ENCODE assay signal across 9 mouse cellular contexts in genomic region chr16:91861784-91862371, GRCm38 (mm10).
DNase-seq lines count a peak whose midpoint lies in the region; ATAC-seq and TF ChIP-seq lines count a peak whose summit lies in the region.
"Had no signal": no experiment of that assay in that cellular context is flagged by ENCODE, and none has a peak within 500 bp of the region (broad histone marks: within the 10 kb centered on the region; RNA-seq: fewer than 3 reads in every experiment).

No protein-coding gene starts in this region.

- no peak overlapping the region for H3K4me2 ChIP-seq in forebrain, embryonic 15.5 days (replicated peaks)
- no peak overlapping the region for H3K4me2 ChIP-seq in forebrain, embryonic 11.5 days (ENCODE audit: low read depth, low read length, severe bottlenecking)
- no peak overlapping the region for H3K4me2 ChIP-seq in hindbrain, embryonic 13.5 days
- no peak overlapping the region for H3K4me2 ChIP-seq in lung, postnatal 0 days (replicated peaks; ENCODE audit: low read depth, low read length)

- no peak for TF ChIP-seq EP300 in lung, postnatal 0 days (IDR thresholded peaks at IDR 0.05)

- ATAC-seq in forebrain, embryonic 15.5 days (replicated peaks), result no peak
- no peak for ATAC-seq in forebrain, embryonic 11.5 days (replicated peaks; ENCODE audit: low FRiP score)
- ATAC-seq in hindbrain, embryonic 13.5 days (ENCODE audit: low FRiP score), result no peak
- ATAC-seq in lung, postnatal 0 days, result peak; percentile 58

- WGBS in forebrain, embryonic 15.5 days, result 82% methylated on average over 6 of the region's 6 CpGs
- 71% methylated on average over 6 of the region's 6 CpGs for WGBS in forebrain, embryonic 11.5 days
- 81% methylated on average over 6 of the region's 6 CpGs for WGBS in hindbrain, embryonic 13.5 days
- WGBS in lung, postnatal 0 days, result 50% methylated on average over 6 of the region's 6 CpGs

- H3K4me3 ChIP-seq in forebrain, embryonic 15.5 days, result no peak overlapping the region
- no peak overlapping the region for H3K4me3 ChIP-seq in forebrain, embryonic 11.5 days (ENCODE audit: low read depth, low read length)
- no peak overlapping the region for H3K4me3 ChIP-seq in hindbrain, embryonic 13.5 days
- no peak overlapping the region for H3K4me3 ChIP-seq in lung, postnatal 0 days (ENCODE audit: low read depth, low read length)

- H3K4me1 ChIP-seq in forebrain, embryonic 15.5 days, result peaks cover 8% of the 10 kb centered on the region; the same call in 1 of the 2 replicates
- no peaks in the 10 kb centered on the region for H3K4me1 ChIP-seq in forebrain, embryonic 11.5 days (replicated peaks; ENCODE audit: control insufficient read depth, insufficient read depth, low read length)
- peaks cover 19% of the 10 kb centered on the region for H3K4me1 ChIP-seq in hindbrain, embryonic 13.5 days (replicated peaks)
- H3K4me1 ChIP-seq in lung, postnatal 0 days (ENCODE audit: insufficient read depth, low read depth, low read length), result peaks cover 11% of the 10 kb centered on the region; the same call in 1 of the 2 replicates

- H3K9ac ChIP-seq in forebrain, embryonic 15.5 days (replicated peaks), result no peak overlapping the region
- no peak overlapping the region for H3K9ac ChIP-seq in forebrain, embryonic 11.5 days (ENCODE audit: low read length)
- H3K9ac ChIP-seq in hindbrain, embryonic 13.5 days, result no peak overlapping the region
- H3K9ac ChIP-seq in lung, postnatal 0 days (replicated peaks; ENCODE audit: low read depth), result no peak overlapping the region

- DNase-seq in forebrain, embryonic 11.5 days (ENCODE audit: low spot score), result no peak
- peak; percentile 35 for DNase-seq in 3T3-L1 (ENCODE audit: low read depth, low spot score)
- peak; percentile 87 for DNase-seq in fibroblast of lung, adult 2 months (ENCODE audit: low read depth)
- peak; percentile 55 for DNase-seq in lung, postnatal 0 days (ENCODE audit: low spot score)
- no peak for DNase-seq in embryo, embryonic 10.5 days (ENCODE audit: low spot score)
- DNase-seq in thymus, postnatal 25 days, result no peak

- peak overlapping the region; percentile 31; the same call in 1 of the 2 replicates for H3K27ac ChIP-seq in forebrain, embryonic 15.5 days (replicated peaks)
- H3K27ac ChIP-seq in forebrain, embryonic 11.5 days (ENCODE audit: low read depth, low read length), result no peak overlapping the region
- 0 out of 2 replicates have a peak overlapping the region, but pooled peaks have one; percentile 31 for H3K27ac ChIP-seq in hindbrain, embryonic 13.5 days
- peak overlapping the region; percentile 51 for H3K27ac ChIP-seq in lung, postnatal 0 days (ENCODE audit: low read length)

- no peaks in the 10 kb centered on the region for H3K27me3 ChIP-seq in forebrain, embryonic 15.5 days
- H3K27me3 ChIP-seq in forebrain, embryonic 11.5 days (ENCODE audit: control insufficient read depth, insufficient read depth, low read length), result no peaks in the 10 kb centered on the region
- H3K27me3 ChIP-seq in hindbrain, embryonic 13.5 days, result no peaks in the 10 kb centered on the region
- no peaks in the 10 kb centered on the region for H3K27me3 ChIP-seq in lung, postnatal 0 days (replicated peaks; ENCODE audit: insufficient read depth, low read length)
- H3K27me3 ChIP-seq: CH12.LX had no signal

- TF ChIP-seq CTCF in lung, postnatal 0 days (IDR thresholded peaks at IDR 0.05), result no peak

- H3K36me3 ChIP-seq in forebrain, embryonic 15.5 days, result peaks cover 44% of the 10 kb centered on the region
- peaks cover 6% of the 10 kb centered on the region; the same call in 1 of the 2 replicates for H3K36me3 ChIP-seq in forebrain, embryonic 11.5 days (ENCODE audit: control insufficient read depth, insufficient read depth, low read length)
- peaks cover 71% of the 10 kb centered on the region for H3K36me3 ChIP-seq in hindbrain, embryonic 13.5 days
- no peaks in the 10 kb centered on the region for H3K36me3 ChIP-seq in lung, postnatal 0 days (ENCODE audit: insufficient read depth, low read length)

- no peaks in the 10 kb centered on the region for H3K9me3 ChIP-seq in forebrain, embryonic 15.5 days
- H3K9me3 ChIP-seq in forebrain, embryonic 11.5 days (ENCODE audit: control insufficient read depth, low read length), result no peaks in the 10 kb centered on the region
- no peaks in the 10 kb centered on the region for H3K9me3 ChIP-seq in hindbrain, embryonic 13.5 days
- H3K9me3 ChIP-seq in lung, postnatal 0 days (ENCODE audit: low read length), result no peaks in the 10 kb centered on the region

Comparison
In these comparisons a context has a peak if more than half of its experiments do, and no peak if none do; other contexts are left out.
1. DNase-seq: peak in 3T3-L1 (single experiment), fibroblast of lung, adult 2 months (single experiment) and lung, postnatal 0 days (single experiment); none in forebrain, embryonic 11.5 days (single experiment), embryo, embryonic 10.5 days (single experiment) and thymus, postnatal 25 days (single experiment).